Comparison of ENCODE assay signal across 8 mouse cellular contexts in the genomic region with DNA sequence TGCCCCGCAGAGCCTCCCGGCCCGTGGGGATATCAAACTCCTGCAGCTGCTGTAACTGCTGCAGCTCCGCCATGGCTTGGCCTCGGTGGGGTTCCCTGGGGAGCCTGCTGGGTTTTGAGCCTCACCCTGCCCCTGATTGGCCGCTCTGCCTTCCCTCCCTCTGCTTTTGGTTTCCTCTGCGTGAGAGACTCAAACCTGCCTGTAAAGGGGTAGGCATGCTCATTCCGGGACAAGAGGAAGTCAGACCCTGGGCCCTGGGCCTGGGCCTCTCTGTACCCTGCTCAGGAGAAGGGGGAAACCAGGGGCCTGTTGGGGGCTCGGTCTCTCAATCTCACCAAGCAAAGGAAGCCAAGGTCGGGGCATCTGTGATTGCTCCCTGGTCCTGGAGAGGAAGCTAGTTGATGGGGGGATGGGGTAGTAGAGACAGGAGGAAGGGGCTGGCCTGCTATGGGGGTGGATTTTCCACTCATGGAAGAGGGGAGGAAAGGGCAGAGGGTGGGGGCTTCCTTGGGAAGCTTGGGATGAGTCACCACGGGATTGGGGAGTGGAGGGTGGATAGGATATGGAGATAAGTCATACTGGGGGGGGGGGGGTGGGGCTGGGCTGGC. TPM values are rescaled to one million over a fixed set of nuclear protein-coding genes. Genes with fewer than 3 reads are reported as not detected.
DNase-seq lines count a peak whose midpoint lies in the region; ATAC-seq and TF ChIP-seq lines count a peak whose summit lies in the region.

TSS of gene Abi3 (minus strand) at position 403 of the 608 bp plus-strand sequence.

- no peak for TF ChIP-seq CTCF in liver, embryonic 14.5 days (IDR thresholded peaks at IDR 0.05; ENCODE audit: low read depth)

- peak; percentile 57 for ATAC-seq in erythroblast, adult 5-6 weeks (replicated peaks; ENCODE audit: low FRiP score, poor library complexity, severe bottlenecking)
- peak; percentile 74 for ATAC-seq in liver, embryonic 14.5 days (ENCODE audit: insufficient read depth)

- 3% methylated on average over 11 of the region's 11 CpGs for WGBS in liver, embryonic 14.5 days (ENCODE audit: insufficient replicate concordance)

- no peak within 1 kb of the TSS for H3K9ac ChIP-seq in liver, embryonic 14.5 days (replicated peaks)

- peaks cover 4 to 23% of the 10 kb centered on the region in 2 experiments; a peak in 3 of 4 replicates for H3K4me1 ChIP-seq in liver, embryonic 14.5 days (replicated peaks; ENCODE audit: control insufficient read depth in 2 of 2, insufficient read depth in 2 of 2, low read length in 1 of 2)

- peak; percentile 23 for DNase-seq in retina, postnatal 1 day
- DNase-seq in retina, embryonic 14.5 days (ENCODE audit: low spot score) = no peak
- DNase-seq in induced T-regulatory cell, adult 2 months (ENCODE audit: low read depth) = peak; percentile 78
- DNase-seq in liver, embryonic 14.5 days (ENCODE audit: low read depth in 3 of 3, low spot score in 3 of 3) = peak in 1 of 3 experiments; percentile 49
- peak; percentile 56 for DNase-seq in spleen, adult 12 weeks (ENCODE audit: low spot score)
- DNase-seq in cerebellum, adult 18-20 months = no peak
- no peak for DNase-seq in ovary, adult 18-20 months (ENCODE audit: low spot score)

- H3K27me3 ChIP-seq in liver, embryonic 14.5 days (ENCODE audit: control insufficient read depth, insufficient read depth, low read length) = no peaks in the 10 kb centered on the region; the same call in 1 of the 2 replicates

- TF ChIP-seq EP300 in liver, embryonic 14.5 days (IDR thresholded peaks at IDR 0.05; ENCODE audit: low read depth) = no peak

- no peaks in the 10 kb centered on the region for H3K9me3 ChIP-seq in liver, embryonic 14.5 days (ENCODE audit: control insufficient read depth, low read length)

- no peak within 1 kb of the TSS for H3K27ac ChIP-seq in liver, embryonic 14.5 days

- peak within 1 kb of the TSS; percentile 38 for H3K4me2 ChIP-seq in liver, embryonic 14.5 days (ENCODE audit: low read depth)

- peak within 1 kb of the TSS; percentile 25 to 31; a peak in 3 of 4 replicates for H3K4me3 ChIP-seq in liver, embryonic 14.5 days (ENCODE audit: insufficient read depth in 1 of 2, low read depth in 2 of 2, low read length in 2 of 2)

- no peaks in the 10 kb centered on the region for H3K36me3 ChIP-seq in liver, embryonic 14.5 days (replicated peaks; ENCODE audit: control insufficient read depth, insufficient read depth, low read depth)

RNA-seq across cellular contexts. Expression of gene Abi3, which starts in this region (rescaled TPM):
- 4.8 and 6.7 TPM in 2 replicates for total RNA-seq in erythroblast, adult 5-6 weeks (2015; ENCODE audit: low replicate concordance)
- 3.5 and 5.5 TPM in 2 replicates for total RNA-seq in erythroblast, adult 5-6 weeks (2017; ENCODE audit: low replicate concordance)
- 4.9 and 6.2 TPM in 2 replicates for polyA plus RNA-seq in liver, embryonic 14.5 days (2012; rRNA removed)
- polyA plus RNA-seq in liver, embryonic 14.5 days (2014; fragmentation: Nextera tagmentation; extraction: Ambion mirVana) = 2.3 and 3.8 TPM in 2 replicates

Comparison
In these comparisons a context has a peak if more than half of its experiments do, and no peak if none do; other contexts are left out.
1. DNase-seq: peak in retina, postnatal 1 day (single experiment), induced T-regulatory cell, adult 2 months (single experiment) and spleen, adult 12 weeks (single experiment); none in retina, embryonic 14.5 days (single experiment), cerebellum, adult 18-20 months (0 of 2) and ovary, adult 18-20 months (single experiment).